Mouse (Mus musculus) G1E-ER4 (cell line): Measurements from ENCODE around the gene Zc3h15. TPM values are rescaled to one million over a fixed set of nuclear protein-coding genes. Genes with fewer than 3 reads are reported as not detected.

Source experiments
- GATA1 ChIP-seq: IDR thresholded peaks from one replicate; pipeline ENCODE4 v1.8.0; 2012; ENCODE audit warnings: low read length, inconsistent platforms
- polyA plus RNA-seq: library from polyadenylated mRNA; stranded (reverse); fragments of >175 nt; gene quantifications from 2 replicates; pipeline ENCODE4 v1.2.3, GENCODE M21; 2012

Gene Zc3h15
- 474 and 888 TPM in 2 replicates for polyA plus RNA-seq

- TF ChIP-seq GATA1: no peak
Observed at GRCm38 (mm10) chr2:83644276-83645252, at the start of gene Zc3h15. Gene Zc3h15, plus strand, starts transcription at chr2:83644435.

DNA sequence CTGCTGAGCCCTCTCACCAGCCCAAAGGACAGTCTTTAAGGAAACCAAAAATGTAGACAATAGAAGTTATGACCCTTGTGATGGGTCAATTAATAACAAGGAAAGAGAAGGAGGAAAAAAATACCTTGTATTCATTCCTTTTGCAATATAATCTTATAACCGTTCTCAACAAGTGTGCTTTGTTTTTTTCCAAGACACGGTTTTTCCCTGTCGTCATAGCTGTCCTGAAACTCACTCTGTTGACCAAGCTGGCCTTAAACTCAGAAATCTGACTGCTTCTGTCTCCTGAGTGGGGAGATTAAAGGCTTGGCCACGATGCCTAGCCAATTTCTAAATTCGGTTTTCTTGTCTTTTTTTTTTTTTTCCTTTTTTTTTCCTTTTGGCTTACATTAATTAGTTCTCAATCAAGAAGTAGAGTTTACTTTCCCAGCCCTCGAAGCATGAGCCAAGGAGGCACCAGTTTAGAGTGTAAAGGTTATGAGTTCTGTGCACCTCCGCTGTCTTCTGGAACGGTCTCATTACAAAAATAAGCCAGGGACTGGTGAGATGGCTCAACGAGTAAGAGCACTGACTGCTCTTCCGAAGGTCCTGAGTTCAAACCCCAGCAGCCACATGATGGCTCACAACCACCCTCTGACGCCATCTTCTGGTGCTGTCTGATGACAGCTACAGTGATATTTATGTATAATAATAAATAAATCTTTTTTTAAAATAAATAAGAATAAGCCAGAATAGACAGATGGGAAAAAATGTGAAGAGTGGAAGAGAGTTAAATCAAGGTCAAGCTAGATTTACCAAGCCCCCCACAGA is 23.5 kb upstream of the Zc3h15 start:
- no peak for TF ChIP-seq GATA1

DNA sequence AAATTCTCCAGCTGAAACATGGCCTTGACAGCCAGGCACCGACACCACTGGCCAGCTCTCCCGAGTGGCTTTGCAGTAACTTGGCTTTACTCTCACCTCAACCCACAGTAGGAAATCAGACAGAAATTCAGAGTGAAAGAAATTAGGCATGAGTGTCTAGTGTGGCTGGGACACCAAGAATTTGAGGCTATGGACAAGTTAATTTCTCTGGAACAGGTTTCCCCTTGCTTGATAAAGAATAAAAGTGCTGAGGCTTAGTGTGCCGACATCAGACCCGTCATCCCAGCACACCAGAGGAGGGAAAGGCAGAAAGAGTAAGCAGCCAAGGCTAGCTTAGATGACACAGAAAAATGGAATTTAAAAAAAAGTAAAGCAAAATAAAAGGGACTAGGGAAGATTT is 22.7 kb upstream of the Zc3h15 start:
- TF ChIP-seq GATA1: no peak

- TF ChIP-seq GATA1: no peak
Observed at GRCm38 (mm10) chr2:83622792-83623191, 21.4 kb upstream of the Zc3h15 start.

GRCm38 (mm10) chr2:83624045-83624444 is 20.2 kb upstream of the Zc3h15 start:
- TF ChIP-seq GATA1: no peak

DNA sequence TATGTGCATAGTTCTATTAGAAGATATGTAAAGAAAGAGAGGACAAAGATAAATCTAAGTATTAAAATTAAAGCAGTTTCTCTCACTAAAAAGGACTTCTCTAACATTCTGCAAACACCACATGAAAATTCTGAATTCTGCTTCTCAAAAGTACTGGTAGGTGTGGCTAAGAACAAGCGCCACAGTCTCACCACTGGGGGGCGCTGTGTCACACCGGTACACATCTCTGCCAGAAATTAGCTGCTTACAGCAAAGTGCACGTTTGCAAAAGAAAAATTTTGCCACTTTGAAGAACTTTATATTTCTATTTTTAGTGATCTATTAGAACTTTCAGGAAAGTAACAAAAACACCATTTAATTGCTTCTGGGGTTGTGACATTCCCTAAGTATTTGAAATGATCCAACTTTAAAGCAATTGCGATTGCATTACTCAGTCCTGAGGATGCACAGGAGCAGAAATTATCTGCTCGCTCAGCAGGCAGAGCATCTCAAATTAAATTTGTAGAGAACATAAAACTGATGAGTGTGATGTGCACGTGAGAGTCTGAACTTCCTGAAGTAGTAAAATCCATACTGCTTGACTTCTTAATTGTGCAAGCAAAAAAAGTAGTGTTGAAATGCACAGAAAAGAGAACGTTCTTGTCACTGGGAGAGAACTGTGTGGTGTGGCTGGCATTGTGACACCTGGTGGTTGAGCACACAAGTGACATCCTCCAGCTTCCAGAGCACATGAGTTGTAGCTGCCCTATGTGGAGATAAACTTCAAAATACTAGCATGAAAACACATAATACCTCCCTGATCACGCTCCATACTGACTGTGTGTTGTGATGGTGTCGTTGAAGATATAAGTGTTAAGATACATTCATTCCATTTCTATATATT is 18.8 kb upstream of the Zc3h15 start:
- TF ChIP-seq GATA1: no peak

- TF ChIP-seq GATA1: no peak
Observed at GRCm38 (mm10) chr2:83626881-83627280, 17.4 kb upstream of the Zc3h15 start.

- no peak for TF ChIP-seq GATA1
Observed at GRCm38 (mm10) chr2:83627495-83627894, 16.7 kb upstream of the Zc3h15 start.

DNA sequence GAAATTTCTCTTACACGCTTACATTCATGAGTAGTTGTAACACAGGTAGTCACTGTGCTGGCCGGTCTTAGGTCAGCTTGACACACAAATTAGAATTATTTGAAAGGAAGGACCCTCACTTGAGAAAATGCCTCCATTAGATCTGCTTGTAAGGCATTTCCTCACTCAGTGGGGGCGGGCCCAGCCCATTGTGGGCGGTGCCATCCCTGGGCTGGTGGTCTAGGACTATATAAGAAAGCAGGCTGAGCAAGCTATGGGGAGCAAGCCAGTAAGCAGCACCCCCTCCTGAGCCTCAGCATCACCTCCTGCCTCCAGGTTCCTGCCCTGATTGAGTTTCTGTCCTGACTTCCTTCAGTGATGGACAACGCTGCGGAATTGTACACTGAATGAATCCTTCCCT is 16.3 kb upstream of the Zc3h15 start:
- TF ChIP-seq GATA1: no peak

DNA sequence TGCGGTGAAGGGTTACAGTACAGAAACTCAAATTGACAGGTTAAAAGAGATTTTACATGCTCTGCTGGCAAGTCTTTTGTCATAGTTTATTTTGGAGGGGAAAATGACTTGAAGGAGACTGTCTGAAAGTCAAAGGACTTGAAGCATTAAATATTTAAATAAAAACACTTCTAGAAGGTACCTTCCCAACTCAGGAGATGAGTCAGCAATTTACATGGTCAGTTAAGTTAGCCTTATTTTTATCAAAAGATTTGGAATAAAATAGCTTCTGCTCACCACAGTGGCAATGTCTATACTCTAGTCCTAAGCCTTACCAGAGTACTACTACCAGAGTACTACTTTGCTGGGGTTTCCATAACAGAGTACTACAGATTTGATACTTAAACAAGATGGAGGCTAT is 2.2 kb upstream of the Zc3h15 start:
- no peak for TF ChIP-seq GATA1

- no peak for TF ChIP-seq GATA1
Observed at GRCm38 (mm10) chr2:83648916-83649315, 4.7 kb downstream of the Zc3h15 start.

GRCm38 (mm10) chr2:83652606-83653005 is 8.4 kb downstream of the Zc3h15 start:
- no peak for TF ChIP-seq GATA1

- no peak for TF ChIP-seq GATA1
Observed at GRCm38 (mm10) chr2:83659279-83659678, 15.0 kb downstream of the Zc3h15 start.

- TF ChIP-seq GATA1: no peak
Observed at GRCm38 (mm10) chr2:83660114-83660513, 15.9 kb downstream of the Zc3h15 start.

- no peak for TF ChIP-seq GATA1
Observed at GRCm38 (mm10) chr2:83661351-83661750, 17.1 kb downstream of the Zc3h15 start.
